Mouse (Mus musculus): Measurements from ENCODE around the gene Inpp5f.

Inpp5f gene

GRCm38 (mm10) chr7:128739462-128740277, 128.5 kb downstream of the Inpp5f start:
- peak; percentile 42 for DNase-seq (ENCODE audit: low spot score)

DNA sequence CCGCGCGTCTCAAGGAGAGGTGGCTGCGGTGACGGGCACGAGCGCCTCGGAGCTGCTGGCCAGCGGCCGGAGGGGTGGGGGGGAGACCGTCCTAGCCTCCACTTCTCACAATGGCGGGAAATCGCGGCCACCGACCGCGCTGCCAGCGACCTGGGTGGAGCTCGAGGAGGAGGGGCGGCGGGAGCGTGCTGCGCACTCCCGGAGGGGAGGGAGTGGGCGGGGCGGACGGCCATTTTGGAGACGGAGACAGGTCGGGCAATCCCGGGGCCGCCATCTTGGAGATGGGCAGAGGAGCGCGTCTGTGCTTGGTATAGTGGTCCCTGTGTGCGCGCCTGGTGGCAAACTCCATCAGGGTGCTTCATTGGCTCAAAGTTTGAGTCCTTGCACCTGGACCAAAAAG, 129.2 kb downstream of the Inpp5f start, which contains the start of gene Mcmbp:
Gene Mcmbp (minus strand): TSS at position 162 of the 400 bp plus-strand sequence.
- DNase-seq (ENCODE audit: low spot score), result peak; percentile 96

DNA sequence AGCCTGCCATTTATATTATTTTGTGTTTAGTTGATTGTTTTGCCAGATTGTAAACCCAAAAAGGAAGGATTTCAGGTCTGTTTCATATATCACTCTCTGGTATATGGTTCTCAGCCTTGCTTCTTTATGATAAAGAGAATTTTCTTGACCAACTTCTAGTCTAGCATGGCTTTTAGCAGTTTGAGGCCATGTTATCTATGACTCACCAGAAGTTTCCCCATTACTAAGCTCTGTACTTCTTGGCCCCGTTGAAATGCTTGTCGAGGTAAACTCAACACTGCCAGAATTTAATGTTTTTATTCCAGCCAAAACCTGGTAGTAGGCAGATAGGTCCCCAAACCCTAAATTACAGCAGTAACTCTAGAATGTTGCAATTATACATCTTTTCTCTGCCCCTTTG, 132.8 kb downstream of the Inpp5f start:
- DNase-seq (ENCODE audit: low spot score), result no peak

DNA sequence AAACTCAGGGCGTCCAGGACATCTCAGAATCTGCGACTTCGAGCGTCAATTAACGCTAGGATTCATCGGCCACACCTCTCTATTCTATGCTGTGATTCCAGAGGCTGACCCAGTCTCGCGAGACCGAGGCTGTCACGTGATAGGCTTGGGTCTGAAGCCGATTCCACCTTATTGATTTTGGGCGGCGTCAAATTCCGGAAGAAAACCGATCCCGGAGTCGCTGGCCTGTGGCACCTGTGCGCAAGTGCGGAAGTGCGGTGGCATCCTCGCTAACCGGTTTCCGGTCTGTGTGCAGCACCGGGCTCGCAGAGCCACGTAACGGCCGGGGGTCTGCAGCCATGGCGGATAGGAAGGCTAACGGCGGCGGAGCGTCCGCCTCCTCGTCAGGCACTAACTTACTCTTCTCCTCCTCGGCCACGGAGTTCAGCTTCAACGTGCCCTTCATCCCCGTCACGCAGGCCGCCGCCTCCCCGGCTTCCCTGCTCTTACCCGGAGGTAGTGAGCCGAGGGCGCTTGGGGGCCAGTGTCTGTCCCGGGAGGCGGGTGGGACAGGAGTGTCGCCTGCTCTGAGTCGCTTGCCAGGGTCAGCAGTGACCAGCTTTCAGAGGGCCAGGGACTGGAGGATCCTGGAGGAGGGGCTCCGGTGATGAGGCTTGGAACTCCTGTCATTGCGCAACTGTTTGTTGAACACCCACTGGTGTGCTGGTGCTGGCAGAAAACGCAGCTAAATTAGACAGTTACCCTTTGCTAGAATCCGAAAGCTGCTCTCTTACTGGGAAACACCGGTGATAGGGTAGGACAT, 133.8 kb downstream of the Inpp5f start, which contains the start of gene Sec23ip:
Gene Sec23ip (plus strand): TSS at position 260 of the 802 bp plus-strand sequence.
- peak; percentile 97 for DNase-seq (ENCODE audit: low spot score)
